In genomic region chr7:90886396-90887006, GRCm38 (mm10) we compare ENCODE assay signal across 9 mouse cellular contexts.
DNase-seq lines count a peak whose midpoint lies in the region; ATAC-seq lines count a peak whose summit lies in the region.
"Had no signal": no experiment of that assay in that cellular context is flagged by ENCODE, and none has a peak within 500 bp of the region (broad histone marks: within the 10 kb centered on the region; RNA-seq: fewer than 3 reads in every experiment).

No protein-coding gene starts in this region.

- H3K9ac ChIP-seq in embryonic facial prominence, embryonic 13.5 days, result peak overlapping the region; percentile 64; the same call in 1 of the 2 replicates
- no peak overlapping the region for H3K9ac ChIP-seq in intestine, embryonic 16.5 days (ENCODE audit: low read depth, low read length)
- H3K9ac ChIP-seq in neural tube, embryonic 14.5 days (replicated peaks; ENCODE audit: low read depth, low read length), result peak overlapping the region; percentile 61

- ATAC-seq in embryonic facial prominence, embryonic 13.5 days (ENCODE audit: insufficient number of reproducible peaks, insufficient read depth, low FRiP score, low TSS enrichment, low read depth), result no peak
- ATAC-seq in intestine, embryonic 16.5 days, result no peak
- peak; percentile 47; the same call in 1 of the 2 replicates for ATAC-seq in neural tube, embryonic 14.5 days (ENCODE audit: low read depth)
- ATAC-seq: Patski had no signal

- H3K36me3 ChIP-seq in embryonic facial prominence, embryonic 13.5 days, result no peaks in the 10 kb centered on the region
- H3K36me3 ChIP-seq in intestine, embryonic 16.5 days (ENCODE audit: control insufficient read depth, insufficient read depth, low read length), result no peaks in the 10 kb centered on the region
- no peaks in the 10 kb centered on the region for H3K36me3 ChIP-seq in neural tube, embryonic 14.5 days (ENCODE audit: control insufficient read depth, insufficient read depth, low read length)

- no peak overlapping the region for H3K27ac ChIP-seq in embryonic facial prominence, embryonic 13.5 days
- no peak overlapping the region for H3K27ac ChIP-seq in intestine, embryonic 16.5 days (ENCODE audit: low read length)
- no peak overlapping the region for H3K27ac ChIP-seq in neural tube, embryonic 14.5 days (ENCODE audit: low read depth, low read length)

- WGBS in embryonic facial prominence, embryonic 13.5 days, result under 1% methylated on average over 13 of the region's 13 CpGs
- under 1% methylated on average over 13 of the region's 13 CpGs for WGBS in intestine, embryonic 16.5 days
- under 1% methylated on average over 13 of the region's 13 CpGs for WGBS in neural tube, embryonic 14.5 days

- no peaks in the 10 kb centered on the region for H3K27me3 ChIP-seq in embryonic facial prominence, embryonic 13.5 days
- no peaks in the 10 kb centered on the region for H3K27me3 ChIP-seq in intestine, embryonic 16.5 days (replicated peaks; ENCODE audit: control insufficient read depth, insufficient read depth, low read length)
- H3K27me3 ChIP-seq in neural tube, embryonic 14.5 days (ENCODE audit: control insufficient read depth, insufficient read depth, low read length), result no peaks in the 10 kb centered on the region

- H3K4me2 ChIP-seq in embryonic facial prominence, embryonic 13.5 days, result peak overlapping the region; percentile 75
- peak overlapping the region; percentile 53 for H3K4me2 ChIP-seq in intestine, embryonic 16.5 days (ENCODE audit: low read depth, low read length)
- H3K4me2 ChIP-seq in neural tube, embryonic 14.5 days (ENCODE audit: low read depth, low read length), result peak overlapping the region; percentile 87

- peaks cover 4% of the 10 kb centered on the region; the same call in 1 of the 2 replicates for H3K4me1 ChIP-seq in embryonic facial prominence, embryonic 13.5 days
- H3K4me1 ChIP-seq in intestine, embryonic 16.5 days (ENCODE audit: control insufficient read depth, insufficient read depth, low read length), result peaks cover 3% of the 10 kb centered on the region; the same call in 1 of the 2 replicates
- H3K4me1 ChIP-seq in neural tube, embryonic 14.5 days (ENCODE audit: control insufficient read depth, insufficient read depth, low read length), result peaks cover 13% of the 10 kb centered on the region; the same call in 1 of the 2 replicates

- no peaks in the 10 kb centered on the region for H3K9me3 ChIP-seq in embryonic facial prominence, embryonic 13.5 days
- H3K9me3 ChIP-seq in intestine, embryonic 16.5 days (ENCODE audit: control insufficient read depth, low read length), result no peaks in the 10 kb centered on the region
- no peaks in the 10 kb centered on the region for H3K9me3 ChIP-seq in neural tube, embryonic 14.5 days (ENCODE audit: control insufficient read depth, low read length)

- peak; percentile 5 for DNase-seq in layer of hippocampus, adult 11-12 months (ENCODE audit: low spot score)
- no peak for DNase-seq in layer of hippocampus, postnatal 36 days
- DNase-seq in right cerebral cortex, postnatal 14 days, result no peak
- DNase-seq in layer of hippocampus, adult 8-10 months (ENCODE audit: low spot score in 2 of 2), result no peak
- no peak for DNase-seq in cerebellum, adult 18-20 months

- peak overlapping the region; percentile 41 for H3K4me3 ChIP-seq in embryonic facial prominence, embryonic 13.5 days
- peak overlapping the region; percentile 29 for H3K4me3 ChIP-seq in intestine, embryonic 16.5 days (ENCODE audit: low read length)
- H3K4me3 ChIP-seq in neural tube, embryonic 14.5 days (ENCODE audit: low read depth, low read length), result peak overlapping the region; percentile 37
